Mouse (Mus musculus): ENCODE measurements around the gene Smco4. TPM values are rescaled to one million over a fixed set of nuclear protein-coding genes. Genes with fewer than 3 reads are reported as not detected.

Smco4 gene
- polyA plus RNA-seq, 1 experiment from 2014 or later = 1.3 TPM

- ATAC-seq (ENCODE audit: low FRiP score, low TSS enrichment) (no peak), DNase-seq (no peak)
- no peaks in the 10 kb centered on the region for H3K36me3 ChIP-seq (ENCODE audit: control insufficient read depth, insufficient read depth, low read length)
- H3K9ac ChIP-seq (replicated peaks; ENCODE audit: low read length) = no peak overlapping the region
- H3K27me3 ChIP-seq (ENCODE audit: control insufficient read depth, insufficient read depth, low read length) = no peaks in the 10 kb centered on the region
- no peaks in the 10 kb centered on the region for H3K9me3 ChIP-seq (ENCODE audit: control insufficient read depth, low read length)
- 84% methylated on average over 13 of the region's 13 CpGs for WGBS
- H3K4me2 ChIP-seq (ENCODE audit: low read length) = no peak overlapping the region
- no peak overlapping the region for H3K27ac ChIP-seq (replicated peaks; ENCODE audit: low read depth, low read length)
- H3K4me1 ChIP-seq (ENCODE audit: control insufficient read depth, insufficient read depth, low read length) = no peaks in the 10 kb centered on the region
- no peak overlapping the region for H3K4me3 ChIP-seq (replicated peaks; ENCODE audit: low read depth, low read length)
Observed at GRCm38 (mm10) chr9:15574750-15575454, 81.7 kb downstream of the Smco4 start.

GRCm38 (mm10) chr9:15578427-15578826, 85.2 kb downstream of the Smco4 start:
- no peaks in the 10 kb centered on the region for H3K36me3 ChIP-seq (ENCODE audit: control insufficient read depth, insufficient read depth, low read length)
- DNase-seq (no peak), ATAC-seq (ENCODE audit: low FRiP score, low TSS enrichment) (no peak)
- no peak overlapping the region for H3K9ac ChIP-seq (replicated peaks; ENCODE audit: low read length)
- H3K27me3 ChIP-seq (ENCODE audit: control insufficient read depth, insufficient read depth, low read length) = no peaks in the 10 kb centered on the region
- no peak overlapping the region for H3K4me2 ChIP-seq (ENCODE audit: low read length)
- WGBS = 82% methylated on average over 1 of the region's 1 CpGs
- H3K4me1 ChIP-seq (ENCODE audit: control insufficient read depth, insufficient read depth, low read length) = no peaks in the 10 kb centered on the region
- H3K4me3 ChIP-seq (replicated peaks; ENCODE audit: low read depth, low read length) = no peak overlapping the region
- H3K27ac ChIP-seq (replicated peaks; ENCODE audit: low read depth, low read length) = no peak overlapping the region
- H3K9me3 ChIP-seq (ENCODE audit: control insufficient read depth, low read length) = no peaks in the 10 kb centered on the region

- no peak overlapping the region for H3K27ac ChIP-seq (replicated peaks; ENCODE audit: low read depth, low read length)
- no peak for ATAC-seq (ENCODE audit: low FRiP score, low TSS enrichment)
- no peaks in the 10 kb centered on the region for H3K36me3 ChIP-seq (ENCODE audit: control insufficient read depth, insufficient read depth, low read length)
- no peaks in the 10 kb centered on the region for H3K4me1 ChIP-seq (ENCODE audit: control insufficient read depth, insufficient read depth, low read length)
- H3K9ac ChIP-seq (replicated peaks; ENCODE audit: low read length) = no peak overlapping the region
- no peak overlapping the region for H3K4me2 ChIP-seq (ENCODE audit: low read length)
- H3K27me3 ChIP-seq (ENCODE audit: control insufficient read depth, insufficient read depth, low read length) = no peaks in the 10 kb centered on the region
- no peak overlapping the region for H3K4me3 ChIP-seq (replicated peaks; ENCODE audit: low read depth, low read length)
- WGBS = 95% methylated on average over 9 of the region's 9 CpGs
- H3K9me3 ChIP-seq (ENCODE audit: control insufficient read depth, low read length) = no peaks in the 10 kb centered on the region
- DNase-seq = no peak
Observed at GRCm38 (mm10) chr9:15578946-15579345, 85.7 kb downstream of the Smco4 start.

- no peaks in the 10 kb centered on the region for H3K4me1 ChIP-seq (ENCODE audit: control insufficient read depth, insufficient read depth, low read length)
- H3K9me3 ChIP-seq (ENCODE audit: control insufficient read depth, low read length) = no peaks in the 10 kb centered on the region
- no peaks in the 10 kb centered on the region for H3K36me3 ChIP-seq (ENCODE audit: control insufficient read depth, insufficient read depth, low read length)
- no peak overlapping the region for H3K27ac ChIP-seq (replicated peaks; ENCODE audit: low read depth, low read length)
- no peaks in the 10 kb centered on the region for H3K27me3 ChIP-seq (ENCODE audit: control insufficient read depth, insufficient read depth, low read length)
- H3K4me2 ChIP-seq (ENCODE audit: low read length) = no peak overlapping the region
- WGBS = 41% methylated on average over 6 of the region's 6 CpGs
- H3K9ac ChIP-seq (replicated peaks; ENCODE audit: low read length) = no peak overlapping the region
- DNase-seq (no peak), ATAC-seq (ENCODE audit: low FRiP score, low TSS enrichment) (no peak)
- no peak overlapping the region for H3K4me3 ChIP-seq (replicated peaks; ENCODE audit: low read depth, low read length)
Observed at GRCm38 (mm10) chr9:15580176-15580575, 86.9 kb downstream of the Smco4 start.

- Histone ChIP-seq H3K9me3 (ENCODE audit: control insufficient read depth, low read length) (no peaks in the 10 kb centered on the region), H3K27ac (replicated peaks; ENCODE audit: low read depth, low read length) (no peak overlapping the region), H3K27me3 (ENCODE audit: control insufficient read depth, insufficient read depth, low read length) (no peaks in the 10 kb centered on the region), H3K4me3 (replicated peaks; ENCODE audit: low read depth, low read length) (no peak overlapping the region), H3K4me1 (ENCODE audit: control insufficient read depth, insufficient read depth, low read length) (no peaks in the 10 kb centered on the region), H3K9ac (replicated peaks; ENCODE audit: low read length) (no peak overlapping the region), H3K4me2 (ENCODE audit: low read length) (no peak overlapping the region), H3K36me3 (ENCODE audit: control insufficient read depth, insufficient read depth, low read length) (no peaks in the 10 kb centered on the region)
- WGBS = 97% methylated on average over 5 of the region's 5 CpGs
- DNase-seq = no peak
- no peak for ATAC-seq (ENCODE audit: low FRiP score, low TSS enrichment)
Observed at GRCm38 (mm10) chr9:15582026-15582425, 88.8 kb downstream of the Smco4 start.

GRCm38 (mm10) chr9:15584209-15584608, 91.0 kb downstream of the Smco4 start:
- no peak overlapping the region for H3K4me2 ChIP-seq (ENCODE audit: low read length)
- ATAC-seq (ENCODE audit: low FRiP score, low TSS enrichment) (no peak), DNase-seq (no peak)

GRCm38 (mm10) chr9:15585956-15586355, 92.7 kb downstream of the Smco4 start:
- Histone ChIP-seq H3K4me3 (replicated peaks; ENCODE audit: low read depth, low read length) (no peak overlapping the region), H3K27ac (replicated peaks; ENCODE audit: low read depth, low read length) (no peak overlapping the region), H3K4me1 (ENCODE audit: control insufficient read depth, insufficient read depth, low read length) (no peaks in the 10 kb centered on the region), H3K27me3 (ENCODE audit: control insufficient read depth, insufficient read depth, low read length) (no peaks in the 10 kb centered on the region), H3K9me3 (ENCODE audit: control insufficient read depth, low read length) (no peaks in the 10 kb centered on the region), H3K9ac (replicated peaks; ENCODE audit: low read length) (no peak overlapping the region), H3K4me2 (ENCODE audit: low read length) (no peak overlapping the region), H3K36me3 (ENCODE audit: control insufficient read depth, insufficient read depth, low read length) (no peaks in the 10 kb centered on the region)
- WGBS = 89% methylated on average over 1 of the region's 1 CpGs
- ATAC-seq (ENCODE audit: low FRiP score, low TSS enrichment) (no peak), DNase-seq (no peak)

More at GRCm38 (mm10) chr9:15584209-15584608, 91.0 kb downstream of the Smco4 start:
- Histone ChIP-seq H3K4me3 (replicated peaks; ENCODE audit: low read depth, low read length) (no peak overlapping the region), H3K9me3 (ENCODE audit: control insufficient read depth, low read length) (no peaks in the 10 kb centered on the region), H3K4me1 (ENCODE audit: control insufficient read depth, insufficient read depth, low read length) (no peaks in the 10 kb centered on the region), H3K27ac (replicated peaks; ENCODE audit: low read depth, low read length) (no peak overlapping the region), H3K27me3 (ENCODE audit: control insufficient read depth, insufficient read depth, low read length) (no peaks in the 10 kb centered on the region), H3K9ac (replicated peaks; ENCODE audit: low read length) (no peak overlapping the region), H3K36me3 (ENCODE audit: control insufficient read depth, insufficient read depth, low read length) (no peaks in the 10 kb centered on the region)
- 86% methylated on average over 9 of the region's 9 CpGs for WGBS

GRCm38 (mm10) chr9:15587157-15587854, 94.1 kb downstream of the Smco4 start:
- H3K27ac ChIP-seq (replicated peaks; ENCODE audit: low read depth, low read length) = no peak overlapping the region
- H3K9me3 ChIP-seq (ENCODE audit: control insufficient read depth, low read length) = no peaks in the 10 kb centered on the region
- H3K4me3 ChIP-seq (replicated peaks; ENCODE audit: low read depth, low read length) = no peak overlapping the region
- 76% methylated on average over 6 of the region's 6 CpGs for WGBS
- H3K4me1 ChIP-seq (ENCODE audit: control insufficient read depth, insufficient read depth, low read length) = no peaks in the 10 kb centered on the region
- ATAC-seq (ENCODE audit: low FRiP score, low TSS enrichment) (no peak), DNase-seq (no peak)
- no peaks in the 10 kb centered on the region for H3K27me3 ChIP-seq (ENCODE audit: control insufficient read depth, insufficient read depth, low read length)
- H3K36me3 ChIP-seq (ENCODE audit: control insufficient read depth, insufficient read depth, low read length) = no peaks in the 10 kb centered on the region
- no peak overlapping the region for H3K4me2 ChIP-seq (ENCODE audit: low read length)
- H3K9ac ChIP-seq (replicated peaks; ENCODE audit: low read length) = no peak overlapping the region

GRCm38 (mm10) chr9:15594148-15594547, 100.9 kb downstream of the Smco4 start:
- Histone ChIP-seq H3K36me3 (ENCODE audit: control insufficient read depth, insufficient read depth, low read length) (no peaks in the 10 kb centered on the region), H3K4me3 (replicated peaks; ENCODE audit: low read depth, low read length) (no peak overlapping the region), H3K9ac (replicated peaks; ENCODE audit: low read length) (no peak overlapping the region), H3K27me3 (ENCODE audit: control insufficient read depth, insufficient read depth, low read length) (no peaks in the 10 kb centered on the region), H3K4me1 (ENCODE audit: control insufficient read depth, insufficient read depth, low read length) (no peaks in the 10 kb centered on the region), H3K9me3 (ENCODE audit: control insufficient read depth, low read length) (no peaks in the 10 kb centered on the region), H3K27ac (replicated peaks; ENCODE audit: low read depth, low read length) (no peak overlapping the region), H3K4me2 (ENCODE audit: low read length) (no peak overlapping the region)
- ATAC-seq (ENCODE audit: low FRiP score, low TSS enrichment) = no peak
- 87% methylated on average over 4 of the region's 4 CpGs for WGBS
- no peak for DNase-seq
